Mouse (Mus musculus) midbrain, embryonic 16.5 days (tissue): Measurements from ENCODE around the gene Egfl7. TPM values are rescaled to one million over a fixed set of nuclear protein-coding genes. Genes with fewer than 3 reads are reported as not detected.

Experiments
- ATAC-seq: fragments of 200-750 bp; cut with Nextera tagmentation; 2 replicates; pipeline ENCODE4 v1.8.0; 2017; ENCODE audit warnings: moderate TSS enrichment
- H3K27ac ChIP-seq: fragments of 300-500 bp; sonication (generic); 2 replicates; pipeline ENCODE4 v1.5.1; 2014; ENCODE audit warnings: mild to moderate bottlenecking, low read length, mixed read lengths
- H3K27me3 ChIP-seq: fragments of 300-500 bp; sonication (generic); 2 replicates; pipeline ENCODE4 v1.6.1; 2014; ENCODE audit warnings: low read depth, low read length, mixed read lengths; ENCODE audit not compliant: control insufficient read depth, insufficient read depth
- H3K36me3 ChIP-seq: fragments of 300-500 bp; sonication (generic); 2 replicates; pipeline ENCODE4 v1.6.1; 2014; ENCODE audit warnings: mild to moderate bottlenecking, low read length, moderate library complexity, mixed read lengths; ENCODE audit not compliant: control insufficient read depth, insufficient read depth
- H3K4me1 ChIP-seq: fragments of 300-500 bp; sonication (generic); 2 replicates; pipeline ENCODE4 v1.6.1; 2014; ENCODE audit warnings: mild to moderate bottlenecking, low read length, mixed read lengths; ENCODE audit not compliant: control insufficient read depth, insufficient read depth
- H3K4me2 ChIP-seq: fragments of 300-500 bp; sonication (generic); 2 replicates; pipeline ENCODE4 v1.6.1; 2014; ENCODE audit warnings: mild to moderate bottlenecking, low read length, mixed read lengths
- H3K4me3 ChIP-seq: fragments of 300-500 bp; sonication (generic); 2 replicates; pipeline ENCODE4 v1.5.1; 2014; ENCODE audit warnings: low read depth, mild to moderate bottlenecking, low read length, moderate library complexity, mixed read lengths
- H3K9ac ChIP-seq: fragments of 300-500 bp; sonication (generic); 2 replicates; pipeline ENCODE4 v1.6.1; 2014; ENCODE audit warnings: low read depth, low read length, mixed read lengths
- H3K9me3 ChIP-seq: fragments of 300-500 bp; sonication (generic); replicated peaks from 2 replicates; pipeline ENCODE4 v1.6.1; 2014; ENCODE audit warnings: mild to moderate bottlenecking, low read length, mixed read lengths; ENCODE audit not compliant: control insufficient read depth, poor library complexity, severe bottlenecking
- WGBS: fragments of 180-500 bp; shearing (Covaris S2); extraction: QIAGEN DNeasy Blood & Tissue Kit; methylation state at CpG from one replicate; pipeline ENCODE4 v1.1.7; 2014; 5-methylcytosine and 5-hydroxymethylcytosine counted together
- polyA plus RNA-seq: library from polyadenylated mRNA; unstranded; fragments of >200 nt; fragmentation: Nextera tagmentation; extraction: Ambion mirVana; gene quantifications from 2 replicates; pipeline ENCODE4 v1.2.1, GENCODE M21; 2015

Egfl7 gene
- polyA plus RNA-seq, 1 experiment from 2014 or later: 64.4 TPM

DNA sequence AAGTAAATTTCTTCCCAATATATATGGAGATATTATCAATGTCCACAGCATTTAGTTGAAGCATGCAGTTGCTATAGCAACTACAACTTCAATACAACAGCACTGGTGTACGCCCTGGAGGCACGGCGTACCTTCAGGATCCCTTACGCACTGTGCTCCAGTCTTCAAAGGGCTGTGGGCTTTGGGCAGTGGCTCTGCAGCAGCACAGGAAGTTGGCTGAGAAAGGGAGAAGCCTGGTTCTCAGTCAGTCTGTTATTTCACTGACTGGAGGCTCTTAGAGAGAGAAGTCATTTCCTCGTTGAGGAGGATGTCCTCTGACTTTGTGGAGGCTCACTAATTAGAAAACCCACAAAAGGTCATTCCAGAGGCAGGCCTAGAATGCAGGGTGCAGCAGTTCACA lies 43.2 kb downstream of the Egfl7 start:
- no peaks in the 10 kb centered on the region for H3K27me3 ChIP-seq
- H3K9me3 ChIP-seq: no peaks in the 10 kb centered on the region
- ATAC-seq: no peak
- H3K4me3 ChIP-seq: no peak overlapping the region
- H3K27ac ChIP-seq: no peak overlapping the region
- H3K4me2 ChIP-seq: no peak overlapping the region
- no peak overlapping the region for H3K9ac ChIP-seq
- H3K36me3 ChIP-seq: no peaks in the 10 kb centered on the region
- peaks cover 3% of the 10 kb centered on the region; the same call in 1 of the 2 replicates for H3K4me1 ChIP-seq
- WGBS: 59% methylated on average over 5 of the region's 5 CpGs

DNA sequence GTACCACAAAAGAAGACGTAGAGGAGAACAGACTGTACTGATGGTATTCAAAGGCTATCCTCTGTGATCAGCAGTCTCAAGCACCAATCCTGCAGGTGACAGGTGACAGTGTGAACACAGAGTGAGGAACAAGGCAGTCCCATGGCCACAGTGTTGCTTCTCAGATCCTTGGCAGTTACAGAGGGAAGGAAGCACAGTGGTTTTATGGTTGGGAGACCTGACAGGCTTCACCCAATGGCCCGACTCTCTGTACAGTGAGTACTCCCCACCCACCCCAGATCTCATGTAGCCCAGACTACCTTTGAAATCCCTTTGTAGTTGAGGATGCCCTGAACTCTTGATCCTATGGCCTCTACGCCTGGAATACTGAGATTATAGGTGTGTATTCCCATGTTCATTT lies 45.6 kb downstream of the Egfl7 start:
- Histone ChIP-seq H3K4me3 (no peak overlapping the region), H3K27me3 (no peaks in the 10 kb centered on the region), H3K4me2 (no peak overlapping the region), H3K36me3 (no peaks in the 10 kb centered on the region), H3K9ac (no peak overlapping the region), H3K4me1 (peaks cover 18% of the 10 kb centered on the region), H3K9me3 (no peaks in the 10 kb centered on the region), H3K27ac (no peak overlapping the region)
- WGBS: 79% methylated on average over 3 of the region's 3 CpGs
- no peak for ATAC-seq

DNA sequence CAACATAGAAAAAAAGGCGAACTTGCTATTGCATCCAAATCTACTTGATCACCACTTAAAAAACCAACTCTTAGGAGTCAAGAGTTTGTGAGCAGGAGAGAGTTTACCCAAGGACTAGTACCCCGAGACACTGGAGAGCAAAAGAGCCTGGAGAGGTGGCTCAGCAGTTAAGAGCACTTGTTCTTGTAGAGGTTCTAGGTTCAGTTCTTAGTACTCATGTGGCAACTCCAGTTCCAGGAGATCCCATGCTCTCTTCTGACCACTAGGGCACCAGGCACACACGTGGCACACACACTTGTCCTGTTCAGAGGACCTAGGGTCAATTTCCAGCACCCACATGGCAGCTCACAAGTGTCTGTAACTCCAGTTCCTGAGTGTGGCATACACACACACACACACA lies 46.3 kb downstream of the Egfl7 start:
- Histone ChIP-seq H3K4me3 (no peak overlapping the region), H3K27me3 (no peaks in the 10 kb centered on the region), H3K4me2 (no peak overlapping the region), H3K27ac (no peak overlapping the region), H3K9me3 (no peaks in the 10 kb centered on the region), H3K9ac (no peak overlapping the region), H3K36me3 (no peaks in the 10 kb centered on the region), H3K4me1 (peaks cover 25% of the 10 kb centered on the region)
- 76% methylated on average over 3 of the region's 3 CpGs for WGBS
- ATAC-seq: no peak

DNA sequence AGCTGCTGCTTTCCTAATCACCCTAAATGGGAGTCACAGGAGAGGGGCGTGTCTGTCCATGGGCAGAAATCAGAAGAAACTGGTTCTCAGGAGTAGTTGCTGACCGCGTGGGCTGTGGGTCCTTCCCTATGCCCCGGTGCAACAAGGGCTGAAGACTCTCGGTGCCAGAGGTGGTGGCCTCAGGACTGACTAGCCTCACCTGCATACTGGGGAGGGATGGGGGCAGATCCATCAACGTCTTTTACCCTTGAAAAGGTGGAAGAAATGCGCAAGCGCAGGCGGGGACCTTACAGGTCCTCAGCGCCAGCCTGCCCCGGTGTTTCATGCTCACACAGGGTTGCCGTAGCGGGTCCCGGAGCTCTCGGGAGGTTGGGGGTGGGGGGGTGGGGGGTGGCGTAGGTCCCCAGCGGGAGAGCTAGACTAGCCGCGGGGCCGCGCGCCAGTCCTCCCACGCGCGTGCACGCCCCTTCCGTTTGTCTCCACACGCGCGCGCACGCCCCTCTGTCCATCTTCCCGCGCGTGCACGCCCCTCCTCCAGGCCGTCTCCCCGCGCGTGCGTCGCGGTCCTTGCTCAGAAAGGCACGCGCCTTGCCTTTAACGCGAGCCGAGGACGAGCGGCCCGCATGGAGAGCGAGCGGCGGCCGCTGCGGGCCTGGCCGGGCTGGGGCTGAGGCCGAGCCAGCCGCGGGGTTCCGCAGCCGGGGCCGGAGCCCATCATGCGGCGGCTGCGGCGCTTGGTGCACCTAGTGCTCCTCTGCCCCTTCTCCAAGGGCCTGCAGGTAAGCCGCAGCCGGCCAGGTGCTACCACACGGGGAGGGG lies 48.3 kb downstream of the Egfl7 start, which contains the start of gene Fam69b:
Gene Fam69b, plus strand, starts transcription at position 537 of the 819 bp plus-strand sequence.
- Histone ChIP-seq H3K27ac (peak within 1 kb of the TSS; percentile 93), H3K4me3 (peak within 1 kb of the TSS; percentile 90), H3K9me3 (no peaks in the 10 kb centered on the region), H3K9ac (peak within 1 kb of the TSS; percentile 99), H3K36me3 (no peaks in the 10 kb centered on the region), H3K4me1 (peaks cover 42% of the 10 kb centered on the region), H3K27me3 (no peaks in the 10 kb centered on the region), H3K4me2 (peak within 1 kb of the TSS; percentile 100)
- WGBS: under 1% methylated on average over 58 of the region's 70 CpGs
- ATAC-seq: peak; percentile 78

- Histone ChIP-seq H3K4me2 (peak overlapping the region; percentile 100), H3K27ac (peak overlapping the region; percentile 93), H3K9ac (peak overlapping the region; percentile 99), H3K36me3 (no peaks in the 10 kb centered on the region), H3K9me3 (no peaks in the 10 kb centered on the region), H3K4me1 (peaks cover 46% of the 10 kb centered on the region), H3K27me3 (no peaks in the 10 kb centered on the region), H3K4me3 (peak overlapping the region; percentile 90)
- ATAC-seq: peak; percentile 58
- whole genome bisulfite sequencing: 14% methylated on average over 5 of the region's 5 CpGs
Measured at GRCm38 (mm10) chr2:26628792-26629437, 49.1 kb downstream of the Egfl7 start.

- 86% methylated on average over 16 of the region's 16 CpGs for WGBS
- H3K27me3 ChIP-seq: no peaks in the 10 kb centered on the region
- H3K9ac ChIP-seq: peak overlapping the region; percentile 51
- H3K4me3 ChIP-seq: no peak overlapping the region
- peak overlapping the region; percentile 6; the same call in 1 of the 2 replicates for H3K4me2 ChIP-seq
- H3K4me1 ChIP-seq: peaks cover 58% of the 10 kb centered on the region
- H3K27ac ChIP-seq: no peak overlapping the region; the same call in 1 of the 2 replicates
- peaks cover 21% of the 10 kb centered on the region for H3K36me3 ChIP-seq
- no peaks in the 10 kb centered on the region for H3K9me3 ChIP-seq
- ATAC-seq: no peak
Measured at GRCm38 (mm10) chr2:26632541-26633395, 53.0 kb downstream of the Egfl7 start.

DNA sequence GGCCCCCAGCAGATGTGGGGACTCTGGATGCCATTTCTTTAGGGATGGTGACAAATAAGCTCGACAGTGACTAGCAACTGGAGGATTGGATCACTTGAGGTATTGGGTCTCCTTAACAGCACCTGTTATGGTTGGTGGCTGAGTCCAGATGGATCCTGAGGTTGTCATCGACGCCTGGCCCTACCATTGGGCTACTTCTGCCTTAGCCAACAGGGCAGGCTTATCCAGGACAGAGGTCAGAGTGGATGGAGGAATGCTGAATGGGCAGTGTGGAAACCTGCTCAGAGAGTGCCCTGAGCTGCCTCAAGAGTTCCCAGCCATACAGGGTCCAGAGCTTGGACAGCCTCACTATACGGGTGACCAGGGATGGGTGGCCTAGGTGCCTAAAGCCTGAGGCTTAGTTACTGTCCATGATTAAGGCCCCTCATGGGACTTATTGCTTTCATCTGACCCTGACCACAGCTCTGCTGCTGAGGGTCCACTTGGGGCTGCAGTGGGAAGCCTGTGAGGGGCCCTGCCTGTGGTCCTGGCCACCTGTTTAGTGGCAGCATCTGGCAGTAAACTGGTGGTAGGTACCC lies 54.2 kb downstream of the Egfl7 start:
- no peak for ATAC-seq
- Histone ChIP-seq H3K4me1 (peaks cover 69% of the 10 kb centered on the region), H3K27ac (no peak overlapping the region), H3K4me2 (no peak overlapping the region), H3K9me3 (no peaks in the 10 kb centered on the region), H3K4me3 (no peak overlapping the region), H3K9ac (no peak overlapping the region; the same call in 1 of the 2 replicates), H3K36me3 (peaks cover 22% of the 10 kb centered on the region), H3K27me3 (no peaks in the 10 kb centered on the region)
- WGBS: 61% methylated on average over 4 of the region's 4 CpGs

GRCm38 (mm10) chr2:26634629-26635488 lies 55.0 kb downstream of the Egfl7 start:
- Histone ChIP-seq H3K4me1 (peaks cover 62% of the 10 kb centered on the region), H3K9me3 (no peaks in the 10 kb centered on the region), H3K4me2 (no peak overlapping the region), H3K4me3 (no peak overlapping the region), H3K27me3 (no peaks in the 10 kb centered on the region), H3K9ac (peak overlapping the region; percentile 10; the same call in 1 of the 2 replicates), H3K36me3 (peaks cover 22% of the 10 kb centered on the region), H3K27ac (no peak overlapping the region)
- WGBS: 71% methylated on average over 12 of the region's 12 CpGs
- ATAC-seq: no peak
